Mouse (Mus musculus) stomach, embryonic 16.5 days (tissue): ENCODE results near the gene Pcbp1. TPM values are rescaled to one million over a fixed set of nuclear protein-coding genes. Genes with fewer than 3 reads are reported as not detected.
"Not testable (repeated sequence)": the region's sequence is repeated elsewhere in the genome, so short reads cannot be mapped to it uniquely, and the experiment has no call there.

Experiments used
- ATAC-seq: fragments of 200-750 bp; cut with Nextera tagmentation; 2 replicates; pipeline ENCODE4 v1.8.0; 2017; ENCODE audit warnings: moderate number of reproducible peaks, moderate TSS enrichment; ENCODE audit not compliant: insufficient read depth, low FRiP score
- H3K27ac ChIP-seq: fragments of 300-500 bp; sonication (generic); 2 replicates; pipeline ENCODE4 v1.5.1; 2014; ENCODE audit warnings: low read length
- H3K27me3 ChIP-seq: fragments of 300-500 bp; sonication (generic); 2 replicates; pipeline ENCODE4 v1.6.1; 2014; ENCODE audit warnings: low read length, control low read depth, mixed read lengths; ENCODE audit not compliant: control insufficient read depth, insufficient read depth
- H3K36me3 ChIP-seq: fragments of 300-500 bp; sonication (generic); 2 replicates; pipeline ENCODE4 v1.6.1; 2014; ENCODE audit warnings: low read length; ENCODE audit not compliant: control insufficient read depth, insufficient read depth
- H3K4me1 ChIP-seq: fragments of 300-500 bp; sonication (generic); 2 replicates; pipeline ENCODE4 v1.6.1; 2014; ENCODE audit warnings: low read length, control low read depth, mixed read lengths; ENCODE audit not compliant: control insufficient read depth, insufficient read depth
- H3K4me2 ChIP-seq: fragments of 300-500 bp; sonication (generic); 2 replicates; pipeline ENCODE4 v1.6.1; 2014; ENCODE audit warnings: low read depth, low read length, mixed read lengths
- H3K4me3 ChIP-seq: fragments of 300-500 bp; sonication (generic); replicated peaks from 2 replicates; pipeline ENCODE4 v1.5.1; 2014; ENCODE audit warnings: mild to moderate bottlenecking, low read length
- H3K9ac ChIP-seq: fragments of 300-500 bp; sonication (generic); 2 replicates; pipeline ENCODE4 v1.6.1; 2014; ENCODE audit warnings: low read length
- H3K9me3 ChIP-seq: fragments of 300-500 bp; sonication (generic); replicated peaks from 2 replicates; pipeline ENCODE4 v1.6.1; 2016; ENCODE audit warnings: low read length, control low read depth; ENCODE audit not compliant: control insufficient read depth
- WGBS: fragments of 180-500 bp; shearing (Covaris S2); extraction: QIAGEN DNeasy Blood & Tissue Kit; methylation state at CpG from one replicate; pipeline ENCODE4 v1.1.7; 2014; 5-methylcytosine and 5-hydroxymethylcytosine counted together
- polyA plus RNA-seq: library from polyadenylated mRNA; unstranded; fragments of >200 nt; fragmentation: Nextera tagmentation; extraction: Ambion mirVana; gene quantifications from 2 replicates; pipeline ENCODE4 v1.2.1, GENCODE M21; 2015

The Pcbp1 gene
- polyA plus RNA-seq, 1 experiment from 2014 or later: 197 TPM

GRCm38 (mm10) chr6:86490413-86490812 is 35.7 kb downstream of the Pcbp1 start:
- H3K9me3 ChIP-seq, H3K4me3 ChIP-seq, ATAC-seq, H3K36me3 ChIP-seq, H3K27me3 ChIP-seq, H3K4me2 ChIP-seq, H3K9ac ChIP-seq, H3K27ac ChIP-seq: not testable (repeated sequence)
- 89% methylated on average over 8 of the region's 8 CpGs for WGBS
- H3K4me1 ChIP-seq: peaks cover 17% of the 10 kb centered on the region

- Histone ChIP-seq H3K9ac (no peak overlapping the region), H3K27ac (no peak overlapping the region), H3K27me3 (no peaks in the 10 kb centered on the region), H3K4me1 (peaks cover 17% of the 10 kb centered on the region), H3K9me3 (no peaks in the 10 kb centered on the region), H3K4me3 (no peak overlapping the region), H3K4me2 (no peak overlapping the region), H3K36me3 (no peaks in the 10 kb centered on the region)
- WGBS: 93% methylated on average over 2 of the region's 2 CpGs
- ATAC-seq: no peak
Observed at GRCm38 (mm10) chr6:86489945-86490344, 36.2 kb downstream of the Pcbp1 start.

GRCm38 (mm10) chr6:86488149-86488485 is 38.0 kb downstream of the Pcbp1 start:
- no peak for ATAC-seq
- peak overlapping the region; percentile 99 for H3K27ac ChIP-seq
- H3K4me2 ChIP-seq: peak overlapping the region; percentile 45
- H3K27me3 ChIP-seq: no peaks in the 10 kb centered on the region
- H3K4me3 ChIP-seq: peak overlapping the region; percentile 6
- 29% methylated on average over 3 of the region's 3 CpGs for WGBS
- no peaks in the 10 kb centered on the region for H3K9me3 ChIP-seq
- H3K36me3 ChIP-seq: no peaks in the 10 kb centered on the region
- H3K9ac ChIP-seq: peak overlapping the region; percentile 60
- peaks cover 17% of the 10 kb centered on the region for H3K4me1 ChIP-seq

- peak overlapping the region; percentile 60 for H3K9ac ChIP-seq
- no peaks in the 10 kb centered on the region for H3K27me3 ChIP-seq
- 8% methylated on average over 24 of the region's 24 CpGs for WGBS
- ATAC-seq: peak; percentile 96
- H3K27ac ChIP-seq: peak overlapping the region; percentile 99
- peak overlapping the region; percentile 45 for H3K4me2 ChIP-seq
- H3K9me3 ChIP-seq: no peaks in the 10 kb centered on the region
- no peaks in the 10 kb centered on the region for H3K36me3 ChIP-seq
- peak overlapping the region; percentile 6 for H3K4me3 ChIP-seq
- H3K4me1 ChIP-seq: peaks cover 17% of the 10 kb centered on the region
Observed at GRCm38 (mm10) chr6:86487358-86488148, 38.6 kb downstream of the Pcbp1 start.

GRCm38 (mm10) chr6:86485943-86486640 is 40.0 kb downstream of the Pcbp1 start:
- 82% methylated on average over 7 of the region's 7 CpGs for WGBS
- no peak overlapping the region for H3K4me2 ChIP-seq
- H3K4me3 ChIP-seq: no peak overlapping the region
- no peaks in the 10 kb centered on the region for H3K36me3 ChIP-seq
- no peaks in the 10 kb centered on the region for H3K9me3 ChIP-seq
- peaks cover 24% of the 10 kb centered on the region for H3K4me1 ChIP-seq
- ATAC-seq: no peak
- peak overlapping the region; percentile 99; the same call in 1 of the 2 replicates for H3K27ac ChIP-seq
- no peaks in the 10 kb centered on the region for H3K27me3 ChIP-seq
- H3K9ac ChIP-seq: no peak overlapping the region; the same call in 1 of the 2 replicates

GRCm38 (mm10) chr6:86481871-86482270 is 44.2 kb downstream of the Pcbp1 start:
- Histone ChIP-seq H3K27ac (peak overlapping the region; percentile 92), H3K36me3 (no peaks in the 10 kb centered on the region), H3K9me3 (no peaks in the 10 kb centered on the region), H3K4me2 (no peak overlapping the region), H3K9ac (no peak overlapping the region), H3K4me3 (no peak overlapping the region), H3K4me1 (peaks cover 32% of the 10 kb centered on the region), H3K27me3 (no peaks in the 10 kb centered on the region)
- ATAC-seq: peak; percentile 46
- 74% methylated on average over 5 of the region's 5 CpGs for WGBS

- Histone ChIP-seq H3K36me3 (no peaks in the 10 kb centered on the region), H3K4me1 (peaks cover 36% of the 10 kb centered on the region), H3K9ac (peak overlapping the region; percentile 59), H3K27me3 (no peaks in the 10 kb centered on the region), H3K4me2 (peak overlapping the region; percentile 48), H3K9me3 (no peaks in the 10 kb centered on the region), H3K27ac (peak overlapping the region; percentile 92), H3K4me3 (peak overlapping the region; percentile 26)
- 21% methylated on average over 9 of the region's 9 CpGs for WGBS
- peak; percentile 48; the same call in 1 of the 2 replicates for ATAC-seq
Observed at GRCm38 (mm10) chr6:86480189-86480831, 45.8 kb downstream of the Pcbp1 start.

- H3K9ac ChIP-seq: no peak overlapping the region
- H3K4me3 ChIP-seq: no peak overlapping the region
- H3K36me3 ChIP-seq: no peaks in the 10 kb centered on the region
- peak overlapping the region; percentile 92 for H3K27ac ChIP-seq
- H3K9me3 ChIP-seq: no peaks in the 10 kb centered on the region
- peak overlapping the region; percentile 48; the same call in 1 of the 2 replicates for H3K4me2 ChIP-seq
- H3K27me3 ChIP-seq: no peaks in the 10 kb centered on the region
- ATAC-seq: no peak
- H3K4me1 ChIP-seq: peaks cover 36% of the 10 kb centered on the region
Observed at GRCm38 (mm10) chr6:86479816-86480188, 46.3 kb downstream of the Pcbp1 start.

- ATAC-seq: no peak
- Histone ChIP-seq H3K4me1 (peaks cover 36% of the 10 kb centered on the region), H3K9ac (no peak overlapping the region), H3K4me2 (no peak overlapping the region), H3K4me3 (no peak overlapping the region), H3K9me3 (no peaks in the 10 kb centered on the region), H3K27me3 (no peaks in the 10 kb centered on the region), H3K27ac (peak overlapping the region; percentile 92), H3K36me3 (no peaks in the 10 kb centered on the region)
- 68% methylated on average over 3 of the region's 3 CpGs for WGBS
Observed at GRCm38 (mm10) chr6:86479311-86479710, 46.8 kb downstream of the Pcbp1 start.
